Mouse (Mus musculus) testis, postnatal 14 days (tissue): ENCODE results near the gene Sytl3.

Experiments
- DNase-seq: peaks from one replicate; pipeline ENCODE4 v3.0.0; 2021; ENCODE audit warnings: low spot score

Gene Sytl3

GRCm38 (mm10) chr17:6736306-6737272 is 77.7 kb downstream of the Sytl3 start:
- no peak for DNase-seq

DNA sequence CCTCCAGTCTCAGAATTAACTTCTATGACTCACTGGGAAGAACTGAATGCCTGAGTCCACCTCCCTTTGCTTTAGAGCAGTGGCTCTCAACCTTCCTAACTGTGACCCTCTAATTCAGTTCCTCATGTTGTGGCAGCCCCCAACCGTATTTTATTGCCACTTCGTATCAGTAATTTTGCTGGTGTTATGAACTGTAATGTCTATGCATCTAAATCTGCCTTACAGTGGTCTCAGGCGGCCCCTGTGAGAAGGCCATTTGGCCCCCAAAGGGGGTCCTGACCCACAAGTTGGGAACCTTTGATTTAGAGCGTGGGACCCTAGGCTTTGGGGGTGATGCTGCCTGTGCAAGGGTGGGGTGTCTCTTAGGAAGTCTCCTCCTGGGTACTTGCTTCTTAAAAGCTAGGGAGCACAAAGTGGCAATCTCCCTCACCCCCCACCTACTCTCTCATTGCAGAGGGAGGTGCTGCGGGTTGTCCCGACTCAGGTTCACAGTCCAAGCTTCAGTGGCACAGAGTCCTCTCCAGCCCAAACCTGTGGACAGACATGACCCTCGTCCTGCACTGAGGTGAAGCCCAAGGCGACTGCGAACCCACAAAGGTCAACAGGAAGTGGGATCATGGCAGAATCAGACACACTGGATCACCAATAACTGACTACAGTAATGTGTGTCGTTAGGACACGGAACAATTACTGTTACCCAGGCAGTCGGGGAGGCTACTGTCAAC is 78.5 kb downstream of the Sytl3 start:
- DNase-seq, result no peak

- no peak for DNase-seq
Measured at GRCm38 (mm10) chr17:6738836-6739235, 79.9 kb downstream of the Sytl3 start.

GRCm38 (mm10) chr17:6739266-6739665 is 80.4 kb downstream of the Sytl3 start:
- no peak for DNase-seq

DNA sequence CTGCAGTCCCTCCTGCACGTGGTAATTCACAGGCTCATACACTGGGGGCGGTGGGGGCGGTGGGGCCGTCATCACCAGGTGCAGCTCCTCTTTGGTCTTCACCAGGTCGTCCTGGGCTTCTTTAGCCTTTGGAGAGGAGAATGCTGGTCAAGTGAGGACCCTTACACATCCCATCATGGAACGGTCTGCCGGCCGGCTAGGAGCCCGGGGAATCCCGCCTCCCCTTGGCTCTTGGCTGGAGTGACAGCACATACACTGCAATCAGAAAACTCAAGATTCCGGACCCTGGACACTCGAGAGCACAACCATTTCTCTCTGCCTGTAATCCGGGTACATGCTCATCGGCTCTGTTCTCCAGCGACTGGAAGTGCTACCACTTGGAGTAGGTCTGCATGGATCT is 80.9 kb downstream of the Sytl3 start:
- no peak for DNase-seq

- DNase-seq, result no peak
Measured at GRCm38 (mm10) chr17:6740331-6741170, 81.7 kb downstream of the Sytl3 start.

DNA sequence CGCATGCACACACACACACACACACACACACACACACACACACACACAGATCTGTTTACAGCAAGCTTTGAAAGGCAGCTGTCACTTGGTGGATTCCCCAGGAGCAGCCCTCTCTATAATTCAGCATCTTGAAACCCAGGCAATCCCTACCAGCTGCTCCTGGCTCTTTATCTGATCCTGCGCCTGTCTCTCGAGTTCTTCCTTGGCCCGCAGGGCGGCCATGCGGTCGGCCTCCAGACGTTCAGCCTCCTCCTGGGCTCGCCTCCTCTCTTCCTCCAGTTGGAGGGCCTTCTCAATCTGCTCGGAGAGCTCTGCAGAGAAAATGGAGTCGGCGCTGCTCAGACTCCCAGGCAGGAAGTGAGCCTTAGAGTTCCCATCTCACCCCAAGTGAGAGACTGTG is 82.4 kb downstream of the Sytl3 start:
- no peak for DNase-seq

GRCm38 (mm10) chr17:6742083-6743038 is 83.5 kb downstream of the Sytl3 start:
- DNase-seq, result no peak

- no peak for DNase-seq
Measured at GRCm38 (mm10) chr17:6743039-6743575, 84.2 kb downstream of the Sytl3 start.

DNA sequence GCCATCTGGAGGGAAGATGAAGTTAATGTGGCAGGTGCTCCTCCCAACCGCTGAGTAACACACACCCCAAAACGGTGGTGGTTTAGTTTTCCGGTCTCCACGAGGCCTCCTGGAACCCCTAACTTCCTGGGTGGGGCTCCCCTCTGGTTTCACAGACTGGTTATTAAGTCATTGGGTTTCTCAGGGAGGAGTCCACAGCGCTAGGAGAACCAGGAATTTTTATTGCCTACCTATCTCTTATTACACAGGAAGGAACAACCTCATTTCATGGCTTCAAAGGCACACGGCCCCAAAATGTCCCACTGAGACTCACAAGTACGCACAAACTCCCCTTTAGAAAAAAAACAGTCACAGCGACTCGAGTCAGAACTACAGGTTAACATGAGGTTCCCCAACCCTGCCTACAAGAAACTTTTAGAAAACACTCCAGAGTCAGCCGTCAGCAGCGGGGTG is 84.9 kb downstream of the Sytl3 start:
- DNase-seq, result no peak

GRCm38 (mm10) chr17:6744366-6744765 is 85.5 kb downstream of the Sytl3 start:
- no peak for DNase-seq

- no peak for DNase-seq
Measured at GRCm38 (mm10) chr17:6744871-6745270, 86.0 kb downstream of the Sytl3 start.

DNA sequence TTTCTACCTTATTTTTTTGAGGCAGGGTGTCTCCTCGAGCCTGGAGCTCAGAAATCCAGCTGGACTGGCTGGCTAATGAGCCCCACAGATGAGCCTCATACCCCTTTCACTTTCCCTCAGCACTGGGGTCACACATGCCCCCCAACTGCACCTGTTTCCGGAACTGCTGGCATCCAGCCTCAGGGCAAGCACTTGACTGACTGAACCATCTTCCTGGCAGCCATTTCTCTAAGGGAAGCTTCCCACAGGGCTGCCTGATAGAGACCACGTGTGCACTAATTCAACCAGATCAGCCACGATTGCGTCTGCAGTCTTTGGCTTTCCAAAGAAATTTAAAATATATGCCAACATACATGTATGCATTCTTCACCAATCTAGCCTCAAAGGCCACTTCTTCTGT is 86.6 kb downstream of the Sytl3 start:
- DNase-seq, result no peak

DNA sequence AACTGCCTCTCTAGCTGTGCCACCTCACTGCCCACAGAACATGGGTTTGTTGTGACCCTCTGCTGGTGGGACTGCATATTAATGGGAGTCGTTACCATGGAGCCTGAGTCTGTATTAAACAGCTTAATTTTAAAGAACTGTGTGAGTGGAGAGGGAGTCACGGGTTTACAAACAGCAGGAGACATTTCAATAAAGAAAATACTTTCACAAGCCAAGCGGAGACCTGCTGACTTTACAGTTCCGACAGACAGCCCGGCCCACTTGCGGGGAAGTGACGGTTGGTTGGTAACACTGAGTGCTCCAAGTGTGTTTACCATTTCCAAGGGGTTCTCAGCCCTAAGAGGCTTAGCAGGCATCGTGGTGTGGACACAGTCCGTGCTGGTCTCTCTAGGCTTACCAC is 87.1 kb downstream of the Sytl3 start:
- no peak for DNase-seq

GRCm38 (mm10) chr17:6746452-6747231 is 87.7 kb downstream of the Sytl3 start:
- no peak for DNase-seq

DNA sequence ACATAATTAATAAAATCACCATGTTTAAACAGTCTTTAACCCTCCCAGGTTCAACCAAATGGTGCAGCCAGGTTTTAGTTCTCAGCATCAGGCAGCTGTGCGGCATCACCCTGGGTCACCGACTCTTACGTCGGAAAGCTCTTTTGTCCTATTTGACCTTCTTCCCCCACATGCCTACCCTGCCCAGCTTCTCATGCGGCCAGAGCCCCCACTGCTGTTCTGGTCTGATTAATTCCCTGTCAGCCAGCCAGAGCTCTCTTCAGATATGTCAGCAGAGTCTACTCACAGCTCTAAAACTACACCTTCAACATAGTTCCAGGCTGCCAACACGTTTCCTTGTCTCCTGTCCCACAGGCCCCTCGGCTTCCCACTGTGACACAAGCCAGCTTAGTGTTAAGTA is 88.6 kb downstream of the Sytl3 start:
- DNase-seq, result no peak

- DNase-seq, result no peak
Measured at GRCm38 (mm10) chr17:6748779-6749464, 90.0 kb downstream of the Sytl3 start.

GRCm38 (mm10) chr17:6751221-6751859 is 92.4 kb downstream of the Sytl3 start:
- DNase-seq, result no peak

- no peak for DNase-seq
Measured at GRCm38 (mm10) chr17:6752375-6752774, 93.5 kb downstream of the Sytl3 start.
